8 mouse cellular contexts compared by ENCODE assay signal in the genomic region with DNA sequence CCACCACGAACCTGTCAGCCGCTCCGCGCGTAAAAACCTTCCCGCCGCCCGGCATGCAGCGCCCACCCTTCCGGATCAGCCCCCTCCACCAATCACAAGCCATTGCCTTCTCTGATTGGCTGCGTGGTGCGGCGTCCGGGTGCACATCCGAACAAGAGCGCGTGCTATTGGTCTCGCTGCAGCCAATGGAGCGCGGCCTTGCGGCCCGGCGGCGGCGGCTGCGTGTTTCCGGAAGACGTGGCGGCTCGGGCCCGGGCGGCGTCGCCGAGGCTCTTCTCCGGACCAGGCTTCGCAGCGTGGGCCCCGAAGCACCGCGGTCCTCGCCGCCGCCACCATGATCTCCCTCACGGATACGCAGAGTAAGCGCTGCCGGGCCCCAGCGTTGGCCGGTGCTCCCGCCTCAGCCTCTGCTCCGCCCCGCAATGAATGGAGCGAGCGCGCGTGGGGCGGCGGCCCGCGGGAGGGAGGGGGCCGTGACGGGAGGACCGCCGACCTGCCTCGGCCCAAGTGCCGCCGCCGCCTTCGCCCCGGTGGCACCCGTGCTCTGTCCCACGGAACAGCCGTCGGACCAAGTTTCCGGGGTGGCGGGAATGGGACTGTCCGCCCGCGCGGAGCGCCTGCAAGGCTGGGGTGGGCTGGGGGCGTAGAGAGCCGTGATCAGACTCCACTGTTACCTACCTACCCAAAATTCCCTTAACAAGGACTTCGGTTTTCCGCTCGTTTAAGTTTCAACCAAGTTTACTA. TPM values are rescaled to one million over a fixed set of nuclear protein-coding genes. Genes with fewer than 3 reads are reported as not detected.
DNase-seq lines count a peak whose midpoint lies in the region; ATAC-seq and TF ChIP-seq lines count a peak whose summit lies in the region.

TSS of gene Recql (minus strand) at position 77 of the 744 bp plus-strand sequence.
TSS of gene Golt1b (plus strand) at position 211 of the 744 bp plus-strand sequence.

- peak; percentile 100 for ATAC-seq in embryonic facial prominence, embryonic 15.5 days (ENCODE audit: insufficient number of reproducible peaks, low FRiP score, low TSS enrichment, low read depth)
- ATAC-seq in limb, embryonic 14.5 days (ENCODE audit: low FRiP score, low read depth) = peak; percentile 100
- peak; percentile 100 for ATAC-seq in midbrain, postnatal 0 days (ENCODE audit: low FRiP score)

- H3K9me3 ChIP-seq in embryonic facial prominence, embryonic 15.5 days (replicated peaks) = no peaks in the 10 kb centered on the region
- H3K9me3 ChIP-seq in limb, embryonic 14.5 days (ENCODE audit: control insufficient read depth, low read length) = no peaks in the 10 kb centered on the region
- no peaks in the 10 kb centered on the region for H3K9me3 ChIP-seq in midbrain, postnatal 0 days (ENCODE audit: low read length)

- H3K4me1 ChIP-seq in bone marrow, adult 2 months (ENCODE audit: control insufficient read depth, insufficient read depth, low read length) = no peaks in the 10 kb centered on the region; the same call in 1 of the 2 replicates
- peaks cover 20% of the 10 kb centered on the region for H3K4me1 ChIP-seq in embryonic facial prominence, embryonic 15.5 days
- peaks cover 17% of the 10 kb centered on the region for H3K4me1 ChIP-seq in limb, embryonic 14.5 days (ENCODE audit: control insufficient read depth, insufficient read depth, low read length)
- H3K4me1 ChIP-seq in midbrain, postnatal 0 days (ENCODE audit: insufficient read depth, low read length) = peaks cover 5% of the 10 kb centered on the region; the same call in 1 of the 2 replicates

- H3K4me3 ChIP-seq in bone marrow, adult 2 months (replicated peaks; ENCODE audit: control insufficient read depth, low read depth, low read length) = peak within 1 kb of the TSS; percentile 99
- H3K4me3 ChIP-seq in embryonic facial prominence, embryonic 15.5 days (replicated peaks) = peak within 1 kb of the TSS; percentile 83
- peak within 1 kb of the TSS; percentile 98 for H3K4me3 ChIP-seq in limb, embryonic 14.5 days (replicated peaks; ENCODE audit: low read length)
- peak within 1 kb of the TSS; percentile 84 for H3K4me3 ChIP-seq in midbrain, postnatal 0 days (ENCODE audit: low read depth, low read length)

- DNase-seq in 416B (ENCODE audit: low read depth) = peak; percentile 98
- DNase-seq in heart, adult 8-10 months (ENCODE audit: low spot score) = peak; percentile 98
- peak; percentile 98 for DNase-seq in kidney, adult 9 months
- DNase-seq in limb, embryonic 14.5 days (ENCODE audit: low spot score) = peak; percentile 95
- peak; percentile 97 for DNase-seq in midbrain, postnatal 0 days (ENCODE audit: low spot score)
- peak; percentile 94 to 95 for DNase-seq in spleen, postnatal 14 days (ENCODE audit: low spot score in 2 of 2)

- H3K4me2 ChIP-seq in embryonic facial prominence, embryonic 15.5 days (replicated peaks) = peak within 1 kb of the TSS; percentile 65
- H3K4me2 ChIP-seq in limb, embryonic 14.5 days (replicated peaks; ENCODE audit: low read depth, low read length, severe bottlenecking) = peak within 1 kb of the TSS; percentile 72
- peak within 1 kb of the TSS; percentile 78 for H3K4me2 ChIP-seq in midbrain, postnatal 0 days (ENCODE audit: low read depth, low read length, poor library complexity, severe bottlenecking)

- peak within 1 kb of the TSS; percentile 85 for H3K27ac ChIP-seq in bone marrow, adult 2 months (ENCODE audit: control insufficient read depth, insufficient read depth, low read depth, low read length, poor library complexity)
- peak within 1 kb of the TSS; percentile 68 for H3K27ac ChIP-seq in embryonic facial prominence, embryonic 15.5 days (replicated peaks)
- H3K27ac ChIP-seq in limb, embryonic 14.5 days (replicated peaks; ENCODE audit: low read depth, low read length) = peak within 1 kb of the TSS; percentile 71
- H3K27ac ChIP-seq in midbrain, postnatal 0 days (ENCODE audit: low read depth, low read length) = peak within 1 kb of the TSS; percentile 51; the same call in 1 of the 2 replicates

- peak within 1 kb of the TSS; percentile 81 for H3K9ac ChIP-seq in embryonic facial prominence, embryonic 15.5 days
- H3K9ac ChIP-seq in limb, embryonic 14.5 days (ENCODE audit: low read depth, low read length, severe bottlenecking) = peak within 1 kb of the TSS; percentile 94
- peak within 1 kb of the TSS; percentile 77 for H3K9ac ChIP-seq in midbrain, postnatal 0 days (replicated peaks; ENCODE audit: low read length, poor library complexity, severe bottlenecking)

- H3K27me3 ChIP-seq in embryonic facial prominence, embryonic 15.5 days = no peaks in the 10 kb centered on the region
- H3K27me3 ChIP-seq in limb, embryonic 14.5 days (ENCODE audit: control insufficient read depth, insufficient read depth, low read length) = no peaks in the 10 kb centered on the region
- H3K27me3 ChIP-seq in midbrain, postnatal 0 days (ENCODE audit: insufficient read depth, low read length) = no peaks in the 10 kb centered on the region

- TF ChIP-seq POLR2A in bone marrow, adult 2 months (IDR thresholded peaks at IDR 0.05; ENCODE audit: borderline replicate concordance, control insufficient read depth, low read depth, low read length) = peak; percentile 66; the same call in 1 of the 2 replicates
- 0 out of 2 replicates have a peak, but pooled peaks have one; percentile 43 for TF ChIP-seq POLR2A in limb, embryonic 14.5 days (IDR thresholded peaks at IDR 0.05; ENCODE audit: borderline replicate concordance, extremely low read depth, insufficient read depth, insufficient read length)

- under 1% methylated on average over 82 of the region's 87 CpGs for WGBS in bone marrow, adult 2 months
- WGBS in embryonic facial prominence, embryonic 15.5 days = under 1% methylated on average over 84 of the region's 87 CpGs
- under 1% methylated on average over 69 of the region's 87 CpGs for WGBS in limb, embryonic 14.5 days
- WGBS in midbrain, postnatal 0 days = under 1% methylated on average over 64 of the region's 87 CpGs

- TF ChIP-seq CTCF in bone marrow, adult 2 months (IDR thresholded peaks at IDR 0.05; ENCODE audit: control insufficient read depth, insufficient read depth, low read length) = no peak
- TF ChIP-seq CTCF in midbrain, postnatal 0 days (IDR thresholded peaks at IDR 0.05) = no peak

- no peaks in the 10 kb centered on the region for H3K36me3 ChIP-seq in embryonic facial prominence, embryonic 15.5 days
- H3K36me3 ChIP-seq in limb, embryonic 14.5 days (ENCODE audit: control insufficient read depth, insufficient read depth, low read length) = 0 out of 2 replicates have a peak, but pooled peaks cover 5% of the 10 kb centered on the region
- no peaks in the 10 kb centered on the region for H3K36me3 ChIP-seq in midbrain, postnatal 0 days (ENCODE audit: insufficient read depth, low read length)

RNA-seq across cellular contexts. Expression of gene Recql, which starts in this region (rescaled TPM):
- polyA plus RNA-seq in bone marrow, adult 2 months (2011; ENCODE audit: insufficient read depth, insufficient read length, low replicate concordance, missing spikeins) = 47.4 and 59.3 TPM in 2 replicates
- 24.1 and 26.2 TPM in 2 replicates for polyA plus RNA-seq in embryonic facial prominence, embryonic 15.5 days (2015; fragmentation: Nextera tagmentation; extraction: Ambion mirVana)
- 1 to 10 TPM; 6.1 to 9.6 (median 7.8) TPM for total RNA-seq in heart, adult 8-10 months (2022)
- polyA plus RNA-seq in limb, embryonic 14.5 days (2012; rRNA removed) = 23.0 and 23.9 TPM in 2 replicates
- polyA plus RNA-seq in limb, embryonic 14.5 days (2014; fragmentation: Nextera tagmentation; extraction: Ambion mirVana) = 25.7 and 26.7 TPM in 2 replicates
- total RNA-seq in midbrain, postnatal 0 days (2014; rRNA removed) = 12.8 and 16.8 TPM in 2 replicates
- 16.2 and 18.7 TPM in 2 replicates for polyA plus RNA-seq in midbrain, postnatal 0 days (2015; fragmentation: Nextera tagmentation; extraction: Ambion mirVana)

RNA-seq across cellular contexts. Expression of gene Golt1b, which starts in this region (rescaled TPM):
- polyA plus RNA-seq in bone marrow, adult 2 months (2011; ENCODE audit: insufficient read depth, insufficient read length, low replicate concordance, missing spikeins) = 9.3 and 13.2 TPM in 2 replicates
- 114 and 116 TPM in 2 replicates for polyA plus RNA-seq in embryonic facial prominence, embryonic 15.5 days (2015; fragmentation: Nextera tagmentation; extraction: Ambion mirVana)
- total RNA-seq in heart, adult 8-10 months (2022) = 10 to 100 TPM; 13.9 to 18.7 (median 15.4) TPM
- 39.3 and 41.0 TPM in 2 replicates for polyA plus RNA-seq in limb, embryonic 14.5 days (2012; rRNA removed)
- 136 and 142 TPM in 2 replicates for polyA plus RNA-seq in limb, embryonic 14.5 days (2014; fragmentation: Nextera tagmentation; extraction: Ambion mirVana)
- total RNA-seq in midbrain, postnatal 0 days (2014; rRNA removed) = 46.3 and 52.9 TPM in 2 replicates
- polyA plus RNA-seq in midbrain, postnatal 0 days (2015; fragmentation: Nextera tagmentation; extraction: Ambion mirVana) = 72.7 and 74.6 TPM in 2 replicates

Comparison
In these comparisons a context has a peak if more than half of its experiments do, and no peak if none do; other contexts are left out.
1. Peak in every context shown above with its lines: DNase-seq, ATAC-seq, H3K4me3 ChIP-seq and H3K27ac ChIP-seq.